Mouse (Mus musculus) olfactory bulb, adult 2 months (tissue): ENCODE data around the gene Frmd6.

Experiments
- CTCF ChIP-seq: fragments of 200-500 bp; IDR thresholded peaks from 2 replicates; pipeline ENCODE4 v1.5.1; 2012; ENCODE audit warnings: low read depth, mild to moderate bottlenecking, low read length, moderate library complexity; ENCODE audit not compliant: insufficient read depth
- POLR2A ChIP-seq: fragments of 200-500 bp; IDR thresholded peaks from 2 replicates; pipeline ENCODE4 v1.6.1; 2012; ENCODE audit warnings: mild to moderate bottlenecking, low read depth, low read length, moderate library complexity; ENCODE audit not compliant: insufficient read depth

DNA sequence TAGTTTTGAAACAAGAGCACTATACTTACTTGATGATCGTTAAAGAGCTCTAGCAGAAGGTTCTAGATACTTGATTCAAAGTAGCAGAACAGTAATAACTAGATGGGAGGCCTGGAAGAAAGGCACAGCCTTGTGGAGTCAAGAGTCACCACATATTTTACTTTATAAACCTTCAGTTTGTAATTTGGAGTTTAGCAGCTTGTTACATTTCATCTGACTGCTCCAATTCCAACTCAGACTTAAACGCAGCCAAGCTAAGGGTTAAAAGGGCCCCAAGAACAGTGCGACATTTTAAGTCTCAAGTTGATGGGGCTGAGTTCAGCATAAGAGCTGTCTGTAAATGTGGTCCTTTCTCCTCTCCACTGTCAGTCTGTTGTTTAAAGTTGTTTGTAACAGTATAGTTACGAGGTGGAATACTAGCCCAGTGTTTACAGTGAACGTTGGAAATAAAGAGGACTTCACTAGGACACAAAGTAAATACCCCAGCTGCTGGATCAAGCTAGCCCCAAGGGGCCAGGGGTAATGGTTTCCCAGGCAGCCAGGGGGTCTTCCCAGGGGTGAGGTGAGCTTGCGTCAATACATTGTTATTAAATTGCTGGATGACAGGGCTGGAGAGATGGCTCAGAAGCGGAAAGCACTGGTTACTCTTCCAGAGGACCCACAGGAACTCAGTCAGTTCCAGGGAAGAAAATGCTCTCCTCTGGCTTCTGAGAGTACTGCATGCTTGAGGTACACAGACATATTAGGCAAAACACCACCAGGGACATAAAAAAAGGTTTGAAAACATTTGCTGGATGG is 43.1 kb downstream of the Frmd6 start:
- no peak for TF ChIP-seq POLR2A
- no peak for TF ChIP-seq CTCF
